Mouse (Mus musculus) right cerebral cortex, postnatal 4 days (tissue): ENCODE measurements at regions not wholly inside any gene's neighbourhood (a gene's known extent, or its start where the extent isn't known, plus 50 kb on each side); places are given as distances from the start of the nearest gene placed in this dataset.

Experiments
- DNase-seq: peaks from one replicate; pipeline ENCODE4 v3.0.0-alpha.2; 2022

GRCm38 (mm10) chr11:63502181-63502580, 373.4 kb downstream of the Pmp22 start:
- peak; percentile 17 for DNase-seq

- DNase-seq, result no peak
Measured at GRCm38 (mm10) chr11:63507387-63507786, 378.6 kb downstream of the Pmp22 start.

GRCm38 (mm10) chr11:63508727-63509126, 379.9 kb downstream of the Pmp22 start:
- DNase-seq, result no peak

GRCm38 (mm10) chr11:63510611-63511010, 381.8 kb downstream of the Pmp22 start:
- no peak for DNase-seq

- no peak for DNase-seq
Measured at GRCm38 (mm10) chr11:63514615-63515014, 385.8 kb downstream of the Pmp22 start.

GRCm38 (mm10) chr11:63518847-63519246, 390.1 kb downstream of the Pmp22 start:
- DNase-seq, result peak; percentile 25

- DNase-seq, result no peak
Measured at GRCm38 (mm10) chr11:63524254-63524653, 395.5 kb downstream of the Pmp22 start.

GRCm38 (mm10) chr11:63525431-63525830, 396.6 kb downstream of the Pmp22 start:
- DNase-seq, result peak; percentile 21

- no peak for DNase-seq
Measured at GRCm38 (mm10) chr11:63525956-63526355, 396.1 kb downstream of the Hs3st3b1 start.

- DNase-seq, result no peak
Measured at GRCm38 (mm10) chr11:63532752-63533151, 389.3 kb downstream of the Hs3st3b1 start.

- DNase-seq, result no peak
Measured at GRCm38 (mm10) chr11:63533555-63534200, 388.4 kb downstream of the Hs3st3b1 start.

GRCm38 (mm10) chr11:63537693-63538092, 384.4 kb downstream of the Hs3st3b1 start:
- no peak for DNase-seq

- DNase-seq, result no peak
Measured at GRCm38 (mm10) chr11:63543971-63544696, 378.0 kb downstream of the Hs3st3b1 start.

GRCm38 (mm10) chr11:63545516-63545915, 376.6 kb downstream of the Hs3st3b1 start:
- peak; percentile 18 for DNase-seq

GRCm38 (mm10) chr11:63560466-63560865, 361.6 kb downstream of the Hs3st3b1 start:
- no peak for DNase-seq

- no peak for DNase-seq
Measured at GRCm38 (mm10) chr11:63562696-63563095, 359.4 kb downstream of the Hs3st3b1 start.

GRCm38 (mm10) chr11:63565471-63566232, 356.4 kb downstream of the Hs3st3b1 start:
- no peak for DNase-seq

GRCm38 (mm10) chr11:63569785-63570479, 352.2 kb downstream of the Hs3st3b1 start:
- DNase-seq, result no peak

GRCm38 (mm10) chr11:63570646-63571045, 351.4 kb downstream of the Hs3st3b1 start:
- DNase-seq, result no peak

- no peak for DNase-seq
Measured at GRCm38 (mm10) chr11:63573271-63573670, 348.8 kb downstream of the Hs3st3b1 start.

GRCm38 (mm10) chr11:63583321-63583720, 338.8 kb downstream of the Hs3st3b1 start:
- no peak for DNase-seq

- DNase-seq, result no peak
Measured at GRCm38 (mm10) chr11:63585216-63585869, 336.7 kb downstream of the Hs3st3b1 start.

GRCm38 (mm10) chr11:63620220-63620619, 301.9 kb downstream of the Hs3st3b1 start:
- no peak for DNase-seq
